Mouse (Mus musculus): ENCODE results near the gene Hsd17b2. TPM values are rescaled to one million over a fixed set of nuclear protein-coding genes. Genes with fewer than 3 reads are reported as not detected.
A peak's percentile ranks its signal among the peaks of the same experiment; 100 is the strongest.

The Hsd17b2 gene
- under 1 TPM in 1 of 2 experiments, not detected in 1; 0.81 TPM for polyA plus RNA-seq (2017; shearing (Covaris generic))

DNA sequence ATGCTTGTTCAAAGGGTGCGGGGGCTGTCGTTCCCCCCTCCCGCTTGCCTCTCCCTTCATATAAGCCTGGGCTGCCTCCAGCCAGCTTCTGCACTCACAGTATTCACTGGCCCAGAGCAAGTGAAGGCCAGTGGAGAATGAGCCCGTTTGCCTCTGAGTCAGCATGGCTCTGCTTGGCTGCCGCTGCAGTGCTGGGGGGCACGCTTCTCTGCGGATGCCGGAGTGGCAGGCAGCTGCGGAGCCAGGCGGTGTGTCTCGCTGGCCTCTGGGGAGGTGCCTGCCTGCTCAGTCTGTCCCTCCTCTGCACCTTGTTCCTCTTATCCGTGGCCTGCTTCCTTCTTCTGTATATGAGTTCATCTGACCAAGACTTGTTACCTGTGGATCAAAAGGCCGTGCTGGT is at the start of gene Hsd17b2:
Hsd17b2 (plus strand) TSS at position 46 of the 400 bp plus-strand sequence.
- no peak for ATAC-seq

DNA sequence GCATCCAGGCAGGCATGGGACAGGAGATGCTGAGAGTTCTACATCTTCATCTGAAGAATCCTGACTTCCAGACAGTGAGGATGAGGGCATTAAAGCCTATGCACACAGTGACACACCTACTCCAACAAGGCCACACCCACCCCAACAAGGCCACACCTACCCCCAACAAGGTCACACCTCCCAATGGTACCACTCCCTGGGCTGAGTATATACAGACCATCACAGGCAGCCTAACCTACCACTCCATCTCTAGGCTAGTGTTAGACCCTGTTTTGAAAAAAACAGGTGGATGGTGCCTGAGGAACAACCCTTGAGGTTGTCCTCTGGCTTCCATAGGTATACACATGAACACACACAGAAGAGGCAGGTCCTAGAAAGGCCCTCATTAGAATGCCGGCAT is 49.4 kb upstream of the Hsd17b2 start:
- ATAC-seq = no peak

DNA sequence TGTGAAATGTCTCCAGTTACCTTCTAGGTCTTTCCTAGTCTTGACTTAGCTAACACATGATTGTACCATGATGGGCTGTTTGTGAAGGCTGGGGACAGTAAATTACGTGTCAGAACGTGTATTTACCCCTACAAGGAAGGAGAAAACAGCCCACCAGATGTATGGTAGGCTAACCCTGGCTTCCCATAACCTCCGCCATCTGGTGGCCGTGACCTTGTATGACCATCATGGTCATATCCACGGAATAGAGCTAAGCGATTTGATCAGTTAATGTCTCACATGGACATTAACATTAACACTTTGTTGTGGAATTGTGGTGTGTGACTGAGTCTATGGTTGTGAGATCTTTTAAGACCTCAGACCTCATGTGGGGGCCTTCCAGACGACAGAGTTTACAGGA is 42.7 kb upstream of the Hsd17b2 start:
- no peak for ATAC-seq

DNA sequence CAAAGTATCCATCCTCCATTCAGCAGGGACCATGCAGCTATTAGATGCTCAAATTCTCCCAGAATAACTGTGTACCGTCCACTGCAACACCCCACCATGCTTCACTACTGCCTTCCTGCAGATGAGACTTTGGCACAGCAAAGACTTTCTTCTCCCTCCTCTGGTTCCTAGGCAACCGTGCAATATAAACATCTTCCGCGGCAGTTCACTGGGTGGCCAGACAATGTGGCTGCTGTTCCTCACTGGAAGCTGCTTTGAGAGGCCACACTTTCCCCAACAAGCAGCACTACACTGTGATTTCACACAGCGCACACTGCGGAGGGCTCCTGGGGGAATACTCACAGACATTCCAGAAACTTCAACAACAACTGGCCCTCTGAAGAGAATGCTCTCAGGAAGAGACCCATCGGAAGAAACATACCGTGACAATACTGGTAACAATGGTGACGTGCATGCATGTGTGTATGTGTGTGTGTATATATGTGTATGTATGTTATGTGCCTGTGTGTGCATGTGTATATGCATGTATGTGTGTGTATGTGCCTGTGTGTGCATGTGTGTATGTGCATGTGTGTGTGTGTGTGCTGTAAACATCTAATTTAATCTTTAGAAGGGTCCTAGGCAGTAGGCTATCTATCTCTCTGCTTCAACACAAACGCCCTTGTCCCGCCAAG is 41.2 kb upstream of the Hsd17b2 start:
- ATAC-seq = no peak

DNA sequence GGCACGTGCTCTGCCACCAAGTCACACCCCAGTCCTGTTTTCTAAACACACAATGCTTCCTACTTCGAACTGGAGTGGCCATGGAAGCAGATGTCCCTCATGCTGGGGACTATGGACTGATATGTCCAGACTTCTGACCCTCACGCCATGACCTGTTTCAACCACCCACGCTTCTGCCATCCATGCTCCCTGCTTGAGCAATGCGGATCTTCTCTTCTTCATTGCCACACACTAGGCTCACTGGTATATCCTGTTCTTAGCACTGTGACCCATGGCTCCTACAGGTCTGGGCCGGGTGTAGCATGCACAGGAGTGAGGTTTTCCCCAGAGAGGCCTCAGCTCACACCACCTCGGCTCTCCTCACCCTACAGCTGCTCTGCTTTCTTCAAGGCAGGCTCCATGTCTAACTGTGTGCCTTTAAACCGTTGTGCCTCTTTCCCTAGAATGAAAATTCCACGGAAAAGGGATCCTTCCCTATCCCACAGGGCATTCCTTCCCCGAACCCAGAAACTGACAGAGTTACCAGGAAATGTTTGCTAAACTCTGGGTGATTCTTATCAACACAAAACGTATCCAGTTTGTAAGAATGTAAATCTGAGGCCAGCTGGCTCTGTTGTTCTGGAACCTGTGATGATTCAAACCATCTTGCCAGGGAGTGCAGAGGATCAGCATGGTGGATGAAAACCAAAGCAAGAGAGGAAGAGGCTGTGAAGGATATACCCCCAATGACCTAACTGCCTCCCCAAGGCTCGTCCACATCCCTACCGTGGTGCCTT is 34.2 kb upstream of the Hsd17b2 start:
- no peak for ATAC-seq

DNA sequence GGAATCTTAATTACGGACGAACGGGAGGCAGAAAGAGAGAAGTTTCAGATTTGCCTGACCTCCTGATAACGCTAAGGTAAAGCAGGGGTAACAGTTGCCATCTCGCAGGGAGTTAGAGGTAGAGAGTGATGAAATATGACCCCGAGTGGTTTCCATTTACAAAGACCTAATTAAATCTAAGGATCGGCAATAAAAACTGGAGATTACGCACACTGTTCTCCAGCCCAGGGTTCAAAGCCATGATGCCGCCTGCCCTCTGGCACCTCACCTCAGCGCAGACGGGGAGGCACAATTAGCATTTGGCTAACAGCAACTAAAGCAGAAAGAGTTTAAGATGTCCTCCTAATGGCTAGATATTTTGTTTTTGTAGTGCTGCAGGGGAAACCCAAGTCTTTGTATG is 31.2 kb upstream of the Hsd17b2 start:
- no peak for ATAC-seq

DNA sequence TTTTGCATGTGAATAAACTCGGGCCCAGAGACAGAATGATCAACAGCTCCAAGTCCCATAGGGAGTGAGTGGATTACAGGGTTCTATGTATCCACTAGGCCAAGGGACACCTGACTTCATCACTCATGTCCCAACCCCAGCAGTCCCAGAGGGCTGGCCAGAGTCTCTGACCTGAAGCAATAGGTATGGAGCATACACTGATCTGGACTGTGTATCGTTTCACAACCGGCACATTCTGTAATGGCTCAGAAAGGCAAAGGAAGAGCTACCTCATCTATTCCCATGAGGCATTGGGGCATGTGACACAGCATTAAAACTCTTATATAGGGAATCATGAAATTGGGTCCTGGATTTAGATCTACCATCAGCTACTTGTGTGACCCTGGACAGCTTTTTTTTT is 29.1 kb upstream of the Hsd17b2 start:
- no peak for ATAC-seq

DNA sequence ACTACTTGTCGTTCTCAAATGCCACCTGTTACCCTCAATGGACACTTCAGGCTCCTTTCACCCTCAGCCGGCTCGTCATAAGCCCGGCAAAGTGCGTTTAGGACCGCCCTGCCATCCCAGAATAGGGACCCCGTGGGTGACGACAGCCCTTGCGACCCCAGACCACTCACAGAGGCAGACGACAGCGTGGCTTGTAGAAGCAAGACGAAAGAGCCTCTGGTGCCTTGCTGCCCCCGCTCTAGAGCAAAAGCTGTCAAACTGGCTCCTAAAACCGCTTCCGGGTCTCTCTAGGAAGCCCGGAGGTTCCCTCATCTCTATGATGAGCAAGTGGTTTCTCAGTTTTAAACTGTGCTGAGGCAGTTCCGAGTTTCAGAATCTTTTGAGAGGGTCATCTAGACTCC is 28.3 kb upstream of the Hsd17b2 start, which contains the start of gene Sdr42e1:
Sdr42e1 (minus strand) TSS at position 260 of the 401 bp plus-strand sequence.
- ATAC-seq = peak; percentile 96

DNA sequence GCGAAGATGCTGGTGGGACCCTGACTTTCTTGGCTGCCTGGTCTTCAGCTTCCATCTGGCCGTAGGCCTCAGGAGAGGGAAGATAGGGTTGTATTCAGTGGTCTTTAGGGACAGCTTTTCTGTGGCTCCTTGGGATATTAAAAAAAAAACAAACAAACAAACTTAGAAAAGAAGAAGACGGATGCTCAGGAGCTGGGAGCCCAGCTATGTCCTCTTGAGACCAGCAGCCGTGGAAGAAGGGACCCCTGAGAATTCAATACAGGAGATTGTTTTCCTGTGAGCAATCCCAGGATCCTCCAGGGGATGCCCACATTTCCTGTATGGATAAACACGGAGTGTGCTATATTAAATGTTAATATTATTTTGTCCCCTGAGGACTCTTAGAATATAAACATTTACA is 26.5 kb upstream of the Hsd17b2 start:
- ATAC-seq = no peak

DNA sequence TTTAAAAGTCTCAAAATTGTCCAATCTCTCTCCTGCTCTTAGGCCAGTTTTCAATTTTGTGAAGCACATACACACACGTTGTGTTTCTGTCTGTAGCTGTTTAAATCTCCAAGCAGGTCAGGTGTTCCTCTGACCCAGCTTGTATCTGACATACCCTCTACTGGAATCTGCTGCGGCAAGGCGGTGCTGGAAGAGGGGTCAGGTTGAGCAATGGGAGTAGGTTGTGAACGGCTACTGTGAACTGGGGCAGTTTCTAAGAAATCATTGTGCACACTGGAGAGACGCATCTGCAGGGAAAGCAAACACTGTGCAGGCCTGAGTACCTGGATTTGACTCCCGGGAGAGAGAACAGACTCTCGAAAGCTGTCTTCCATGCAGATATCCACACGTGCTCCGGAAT is 25.2 kb upstream of the Hsd17b2 start:
- no peak for ATAC-seq

DNA sequence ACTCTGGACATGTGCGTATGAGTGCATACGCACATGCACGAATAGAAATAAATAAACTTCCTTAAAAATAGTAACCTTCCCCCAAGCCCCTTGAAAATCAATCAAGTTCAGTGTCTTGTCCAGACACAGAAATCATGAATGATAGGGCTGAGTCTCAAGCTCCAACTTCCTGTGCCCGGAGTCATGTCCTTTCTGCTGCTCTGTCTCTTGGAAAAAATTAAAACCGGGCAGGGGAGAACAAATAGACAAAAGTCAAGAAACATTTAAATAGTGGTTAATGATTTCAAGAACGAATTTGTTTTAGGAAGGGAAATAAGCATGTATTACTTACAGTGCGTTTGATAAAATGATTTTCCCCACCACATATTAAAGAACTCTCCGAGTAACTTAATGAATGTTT is 24.7 kb upstream of the Hsd17b2 start:
- no peak for ATAC-seq

DNA sequence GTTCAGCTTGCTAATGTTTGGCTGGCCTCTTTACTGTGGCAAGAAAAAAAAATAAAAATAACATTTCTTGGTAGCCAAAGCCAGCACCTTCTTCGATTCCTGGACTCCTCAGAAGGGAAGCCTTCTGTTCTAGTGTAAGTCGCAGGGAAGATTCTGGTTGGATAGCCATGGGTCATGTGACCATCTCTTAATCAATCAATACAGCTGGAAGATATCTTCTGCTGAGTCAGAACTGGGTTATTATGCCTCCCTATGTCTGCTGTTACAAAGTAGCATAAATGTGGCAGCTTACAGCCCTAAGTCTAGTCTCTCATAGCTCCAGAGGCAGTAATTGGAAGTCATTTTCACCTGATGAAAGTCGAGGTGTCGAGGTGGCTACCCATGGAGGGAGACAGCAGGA is 23.1 kb upstream of the Hsd17b2 start:
- no peak for ATAC-seq

DNA sequence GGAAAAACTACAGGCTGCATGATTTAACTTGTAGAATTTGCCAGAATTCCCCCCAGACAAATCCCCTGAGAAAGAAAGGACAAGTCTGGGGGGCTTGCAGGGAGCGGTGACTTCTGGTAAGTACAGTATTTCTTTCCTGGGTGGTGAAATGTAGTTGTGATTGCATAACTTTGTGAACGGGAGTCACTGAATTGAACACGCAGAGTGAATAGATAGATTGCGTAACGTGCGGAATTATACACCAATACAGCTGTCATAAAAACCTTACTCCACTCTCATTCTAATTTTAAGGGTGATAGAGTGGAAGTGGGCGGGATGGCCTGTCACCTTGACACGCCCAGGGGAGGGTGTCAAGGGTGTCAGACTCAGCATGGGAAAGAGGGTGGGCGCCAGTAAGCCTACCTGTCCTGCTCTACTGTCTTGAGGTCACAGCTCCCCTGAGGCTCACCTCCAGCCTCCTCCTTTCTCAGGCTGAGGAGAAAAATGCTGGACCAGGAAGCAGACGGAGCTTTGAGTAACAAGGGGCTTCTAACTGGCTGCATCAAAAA is 17.7 kb upstream of the Hsd17b2 start:
- ATAC-seq = no peak

DNA sequence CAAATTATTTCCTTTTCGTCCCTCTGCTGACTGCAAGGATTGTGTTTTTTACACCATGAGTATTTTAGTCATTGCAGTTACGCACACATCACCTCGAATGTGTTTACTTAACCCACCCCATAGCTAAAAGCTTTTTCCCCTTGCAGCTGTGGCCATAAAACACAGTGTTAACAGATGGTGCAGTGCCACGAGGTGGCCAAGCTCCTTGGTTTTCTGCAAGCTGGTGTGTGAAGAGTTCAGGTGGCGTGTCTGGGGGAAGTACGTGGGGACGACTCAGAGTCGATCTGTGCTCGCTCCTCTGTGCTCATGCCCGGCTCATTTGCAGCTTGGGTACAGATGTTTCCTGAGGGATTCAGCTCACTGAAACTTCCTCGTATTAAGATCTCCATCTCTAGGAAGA is 17.2 kb upstream of the Hsd17b2 start:
- ATAC-seq = no peak

DNA sequence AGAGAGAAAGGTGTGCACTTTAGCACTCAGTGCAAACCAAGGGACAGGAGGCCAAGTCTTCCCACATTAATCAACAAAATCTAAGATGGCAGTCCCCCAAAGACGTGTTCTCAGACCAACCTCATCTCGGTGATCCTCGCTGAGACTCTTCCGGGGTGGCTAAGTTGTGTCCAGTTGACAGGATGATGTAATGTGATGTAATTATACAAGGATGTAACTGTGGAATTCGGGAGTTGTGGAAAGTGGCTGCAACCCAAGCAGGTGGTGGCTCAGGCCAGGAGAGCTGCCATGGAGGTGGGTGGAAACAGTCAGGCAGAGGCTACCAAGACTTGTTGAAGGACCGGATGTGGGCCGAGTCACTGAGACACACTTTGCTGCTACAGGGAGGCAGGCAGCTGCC is 13.8 kb upstream of the Hsd17b2 start:
- no peak for ATAC-seq

DNA sequence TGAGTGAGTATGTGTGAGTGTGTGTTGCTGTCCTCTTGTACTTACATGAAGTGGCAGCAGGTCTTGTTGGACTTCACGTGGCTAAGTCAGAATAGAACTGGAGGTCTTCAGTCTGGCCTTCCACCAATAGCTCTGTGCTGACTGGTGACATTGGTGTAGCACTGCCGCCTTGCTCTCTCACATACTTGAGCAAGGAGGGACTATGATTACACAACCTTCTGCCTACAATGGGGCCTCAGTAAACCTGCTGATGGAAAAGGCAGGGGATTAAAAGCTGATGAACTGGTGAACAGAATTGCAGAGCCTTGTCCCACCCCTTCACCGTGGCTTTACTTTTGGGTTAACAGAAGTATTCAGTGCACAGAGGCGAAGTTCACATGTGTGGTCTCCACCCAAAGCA is 9.6 kb upstream of the Hsd17b2 start:
- ATAC-seq = no peak

DNA sequence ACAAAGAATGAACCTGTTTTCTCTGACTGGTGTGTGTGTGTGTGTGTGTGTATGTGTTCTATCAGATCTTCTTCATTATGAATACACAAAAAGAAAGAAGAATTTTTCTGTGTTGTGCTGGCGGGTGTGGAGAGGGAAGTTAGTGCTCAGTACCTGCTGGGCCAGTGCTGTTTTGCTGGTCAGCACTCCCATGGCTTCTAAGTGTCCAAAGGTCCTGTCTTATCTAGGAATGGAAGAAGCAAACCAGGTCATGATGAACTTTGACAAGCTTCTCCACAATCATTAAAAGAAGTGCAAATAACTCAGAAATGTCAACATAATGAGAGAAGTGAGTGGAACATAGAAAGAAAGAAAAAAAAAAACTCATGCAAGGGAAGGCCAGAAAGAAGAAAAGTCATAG is 6.1 kb upstream of the Hsd17b2 start:
- no peak for ATAC-seq

DNA sequence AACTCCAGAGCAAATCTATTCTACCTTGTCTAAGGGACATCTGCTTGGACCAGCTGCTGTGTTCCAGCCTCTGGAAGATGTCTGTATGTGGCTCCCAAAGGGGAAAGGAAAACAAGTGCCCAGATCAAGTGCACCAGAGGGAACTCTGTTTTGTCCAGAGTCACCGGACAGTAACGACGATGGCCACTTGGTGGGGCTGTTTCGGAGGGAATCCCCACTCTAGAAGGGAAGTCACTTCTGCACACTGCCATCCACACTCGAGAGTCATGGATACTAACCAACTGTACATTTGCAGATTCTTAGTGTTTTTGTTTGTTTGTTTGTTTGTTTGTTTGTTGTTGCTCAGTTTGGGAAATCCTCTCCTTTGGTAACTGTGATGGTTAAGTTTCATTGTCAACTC is 4.5 kb upstream of the Hsd17b2 start:
- ATAC-seq = no peak

DNA sequence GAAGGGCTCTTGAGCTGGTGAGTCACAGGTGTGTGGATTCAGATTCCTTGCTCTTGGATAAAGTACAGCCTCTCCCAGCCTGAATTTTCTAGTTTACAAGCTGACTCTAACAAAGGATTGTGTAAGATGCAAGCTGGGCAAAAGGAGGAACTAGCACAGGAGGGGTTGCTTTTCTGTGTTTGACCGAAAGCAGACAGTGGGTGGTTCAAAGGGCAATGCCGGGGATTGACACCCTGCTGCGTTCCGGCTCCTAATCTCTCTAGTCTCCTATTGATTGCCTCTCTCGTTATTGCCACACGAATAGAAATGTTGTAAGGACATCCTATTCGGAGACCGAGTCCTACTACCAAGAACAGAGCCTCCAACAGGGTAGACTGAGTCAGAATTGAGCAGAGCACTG is 1.0 kb upstream of the Hsd17b2 start:
- ATAC-seq = no peak

DNA sequence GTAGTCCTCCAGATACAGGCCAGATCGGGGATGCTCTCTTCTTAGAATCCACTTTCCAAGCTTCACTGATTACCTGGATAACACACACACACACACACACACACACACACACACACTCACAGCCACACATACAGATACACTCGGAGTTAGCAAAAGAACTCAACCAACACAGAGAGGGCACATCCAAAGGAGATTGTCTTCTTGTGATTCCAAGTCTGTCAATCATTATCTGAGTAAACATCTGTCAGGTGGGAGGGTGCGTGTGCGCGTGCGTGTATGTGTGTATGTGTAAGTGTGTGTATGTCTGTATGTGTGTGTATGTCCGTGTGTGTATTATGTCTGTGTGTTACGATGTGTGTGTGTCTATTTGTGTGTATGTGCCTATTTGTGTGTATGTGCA is 458 bp upstream of the Hsd17b2 start:
- ATAC-seq = no peak

DNA sequence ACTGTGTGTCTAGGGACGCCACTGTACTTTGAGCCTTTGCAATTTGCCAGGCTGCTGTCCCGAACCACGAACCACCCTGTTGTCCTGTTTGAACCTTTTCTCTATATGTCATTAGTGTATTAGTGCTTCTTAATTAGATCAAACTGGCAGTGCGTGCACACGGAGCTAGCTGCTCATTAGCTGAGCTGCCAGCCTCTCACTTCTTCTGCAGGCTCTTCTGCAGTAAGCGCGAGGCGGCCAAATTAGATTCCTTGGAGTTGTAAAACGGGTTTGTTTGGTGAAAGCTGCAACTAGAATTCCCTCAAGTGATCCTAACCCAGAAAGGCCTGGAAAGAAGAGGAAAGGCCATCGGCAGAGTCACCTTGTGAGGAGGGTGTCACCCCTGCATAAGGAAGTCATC is 997 bp downstream of the Hsd17b2 start:
- ATAC-seq = no peak

DNA sequence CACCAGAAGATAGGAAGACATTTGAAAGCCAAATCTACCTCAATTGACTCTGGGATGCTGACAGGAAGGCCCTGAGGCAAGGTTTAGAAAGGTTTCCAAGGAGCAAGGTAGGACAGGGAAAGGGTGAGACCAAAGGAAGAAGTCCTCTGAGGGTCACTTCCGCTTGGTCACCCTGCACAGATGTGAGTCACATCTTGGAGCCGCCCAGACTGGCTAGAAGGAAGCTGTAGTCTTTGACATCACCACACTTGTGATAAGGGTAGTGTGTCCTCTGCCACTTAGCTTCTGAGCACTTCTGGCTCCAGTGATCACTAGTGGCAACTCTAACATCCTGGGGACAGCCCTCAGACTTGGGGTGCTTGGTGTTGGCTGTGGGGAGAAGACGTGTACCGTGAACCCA is 4.4 kb downstream of the Hsd17b2 start:
- ATAC-seq = no peak

DNA sequence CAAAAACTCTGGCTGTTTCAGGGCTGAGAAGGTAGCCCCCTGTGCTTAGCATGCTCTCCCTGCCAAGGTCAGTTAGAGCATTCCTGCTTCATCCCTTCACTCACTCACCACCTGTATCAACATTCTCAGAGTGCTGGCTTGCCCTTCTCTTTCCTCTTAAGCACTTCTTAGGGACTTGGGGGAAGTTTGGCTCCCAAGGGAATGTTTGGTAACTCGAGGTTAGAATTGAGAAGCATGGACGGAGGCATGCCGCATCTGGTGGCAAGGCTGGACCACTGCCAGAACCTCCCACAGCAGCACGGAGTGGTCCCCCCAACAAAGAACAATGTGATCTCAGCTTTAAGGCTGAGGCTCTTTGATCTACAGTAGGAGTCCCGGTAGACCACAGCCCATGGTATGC is 10.5 kb downstream of the Hsd17b2 start:
- ATAC-seq = no peak

DNA sequence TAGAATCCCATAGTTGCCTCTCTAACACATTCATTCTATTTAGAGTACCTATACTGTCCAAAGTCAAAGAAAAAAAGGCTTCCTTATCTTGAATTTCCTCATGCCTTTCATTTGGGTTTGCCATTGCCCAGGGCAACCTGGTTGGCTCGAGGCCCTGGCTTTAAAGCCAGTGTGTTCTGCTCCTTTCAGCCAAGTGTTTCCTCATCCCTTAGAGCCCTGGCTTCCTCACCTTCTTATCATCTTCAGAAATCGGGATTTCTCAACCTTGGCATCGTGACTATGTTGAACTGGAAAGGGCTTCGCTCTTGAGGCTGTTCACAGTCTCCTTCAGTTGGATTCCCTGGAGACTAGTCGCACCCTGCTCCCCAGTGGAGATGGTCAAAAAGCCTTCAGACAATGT is 12.9 kb downstream of the Hsd17b2 start:
- no peak for ATAC-seq

Data from CD4-positive, CD25-positive, alpha-beta regulatory T cell, adult 4 months (primary cell).